Mouse (Mus musculus) ES-Bruce4 (cell line): ENCODE measurements at regions not wholly inside any gene's neighbourhood (a gene's known extent, or its start where the extent isn't known, plus 50 kb on each side); places are given as distances from the start of the nearest gene placed in this dataset.

Experiments used
- CTCF ChIP-seq: IDR thresholded peaks from one replicate; pipeline ENCODE4 v1.8.1; 2011; ENCODE audit warnings: low read depth, low read length
- EP300 ChIP-seq: IDR thresholded peaks from 2 replicates; pipeline ENCODE4 v1.6.1; 2011; ENCODE audit warnings: low read depth, low read length; ENCODE audit not compliant: insufficient read depth
- POLR2A ChIP-seq: IDR thresholded peaks from one replicate; pipeline ENCODE4 v1.8.1; 2011; ENCODE audit warnings: low read length; ENCODE audit not compliant: insufficient read depth

DNA sequence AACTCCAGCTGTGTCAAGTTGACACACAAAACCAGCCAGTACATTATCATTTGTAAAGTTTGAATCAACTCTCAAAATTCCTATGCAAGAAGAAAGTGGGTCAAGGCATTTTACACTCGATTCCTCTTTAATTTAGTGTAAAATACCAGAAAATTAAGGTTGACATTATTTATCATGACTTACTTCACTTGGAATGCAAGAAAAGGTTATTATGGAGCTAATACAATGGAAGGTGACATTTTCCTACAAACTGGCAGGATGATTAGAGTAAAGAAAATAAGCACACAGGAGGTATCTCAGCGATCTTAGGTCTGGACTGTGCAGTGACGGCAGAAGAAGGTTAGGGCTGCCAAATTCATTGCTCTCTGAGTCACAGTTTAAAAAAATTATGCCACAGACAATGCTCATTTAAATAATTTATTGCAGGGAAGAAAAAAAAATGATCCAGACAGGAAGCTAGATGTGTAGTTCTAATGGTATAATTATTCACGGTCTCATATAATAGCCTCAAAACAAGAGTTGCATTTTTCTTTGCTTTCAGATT is 405.2 kb downstream of the Hace1 start:
- no peak for TF ChIP-seq POLR2A
- TF ChIP-seq CTCF, result no peak
- TF ChIP-seq EP300, result no peak
